Mouse (Mus musculus): Measurements from ENCODE around the gene Eomes. TPM values are rescaled to one million over a fixed set of nuclear protein-coding genes. Genes with fewer than 3 reads are reported as not detected.
A peak's percentile ranks its signal among the peaks of the same experiment; 100 is the strongest.

The Eomes gene
- polyA plus RNA-seq (2015; fragmentation: Nextera tagmentation; extraction: Ambion mirVana), result 0.43 and 0.65 TPM in 2 replicates

GRCm38 (mm10) chr9:118477961-118478360 is at the start of gene Eomes:
TSS of gene Eomes (plus strand) at chr9:118478212.
- Histone ChIP-seq H3K4me3 (peak within 1 kb of the TSS; percentile 34), H3K9ac (peak within 1 kb of the TSS; percentile 40; the same call in 1 of the 2 replicates), H3K27ac (no peak within 1 kb of the TSS), H3K27me3 (peaks cover 91% of the 10 kb centered on the region), H3K36me3 (no peaks in the 10 kb centered on the region), H3K9me3 (no peaks in the 10 kb centered on the region), H3K4me1 (replicated peaks) (peaks cover 33% of the 10 kb centered on the region), H3K4me2 (peak within 1 kb of the TSS; percentile 53)
- no peak for ATAC-seq (ENCODE audit: low FRiP score)
- WGBS, result under 1% methylated on average over 9 of the region's 9 CpGs

DNA sequence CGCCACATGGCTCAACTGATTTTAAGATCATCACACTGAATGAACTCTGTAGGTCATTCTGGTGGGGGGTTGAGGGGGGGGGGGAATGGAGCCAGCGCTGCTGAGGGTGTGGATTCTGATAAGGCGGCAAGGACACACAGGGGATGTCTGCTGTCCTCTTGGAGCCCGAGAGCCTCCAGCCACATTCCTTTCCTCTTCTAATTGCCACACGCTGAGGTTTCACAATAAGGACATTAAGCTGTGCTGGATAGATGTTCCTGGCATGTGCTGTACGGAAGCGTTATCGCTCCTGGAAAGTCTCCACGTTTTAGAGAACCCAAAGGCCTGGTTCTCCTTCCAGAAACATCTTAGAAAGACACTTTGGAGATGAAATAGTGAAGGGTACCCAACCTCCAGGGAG is 33.2 kb upstream of the Eomes start:
- H3K9ac ChIP-seq, result no peak overlapping the region
- H3K36me3 ChIP-seq, result no peaks in the 10 kb centered on the region
- ATAC-seq (ENCODE audit: low FRiP score), result no peak
- WGBS, result 44% methylated on average over 9 of the region's 9 CpGs
- H3K27me3 ChIP-seq, result 0 out of 2 replicates have a peak, but pooled peaks cover 3% of the 10 kb centered on the region
- no peak overlapping the region for H3K4me3 ChIP-seq
- H3K4me2 ChIP-seq, result no peak overlapping the region
- H3K9me3 ChIP-seq, result no peaks in the 10 kb centered on the region
- no peak overlapping the region for H3K27ac ChIP-seq
- no peaks in the 10 kb centered on the region for H3K4me1 ChIP-seq (replicated peaks)

DNA sequence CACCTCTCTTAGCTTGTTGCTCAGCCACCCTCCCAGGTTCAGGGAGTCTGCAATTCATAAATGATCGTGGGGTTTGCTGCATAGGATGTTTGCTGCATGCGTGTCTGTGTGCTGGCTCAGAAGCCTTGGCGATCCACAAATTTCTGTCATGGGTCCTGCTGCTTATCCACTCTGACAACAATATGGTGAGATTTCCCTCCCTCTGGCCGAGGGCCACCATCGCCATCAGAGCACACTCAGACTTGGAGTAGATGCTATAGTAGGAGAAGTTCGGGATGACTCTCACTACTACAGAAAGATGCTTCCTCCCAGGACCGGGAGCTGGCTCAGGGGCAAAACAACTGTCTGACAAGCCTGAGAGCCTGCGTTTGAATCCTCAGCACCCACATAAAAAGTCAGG is 28.7 kb upstream of the Eomes start:
- WGBS, result 87% methylated on average over 8 of the region's 8 CpGs
- Histone ChIP-seq H3K27ac (no peak overlapping the region), H3K4me3 (no peak overlapping the region), H3K27me3 (0 out of 2 replicates have a peak, but pooled peaks cover 3% of the 10 kb centered on the region), H3K4me2 (no peak overlapping the region), H3K4me1 (replicated peaks) (no peaks in the 10 kb centered on the region), H3K9ac (no peak overlapping the region), H3K36me3 (no peaks in the 10 kb centered on the region), H3K9me3 (no peaks in the 10 kb centered on the region)
- ATAC-seq (ENCODE audit: low FRiP score), result no peak

DNA sequence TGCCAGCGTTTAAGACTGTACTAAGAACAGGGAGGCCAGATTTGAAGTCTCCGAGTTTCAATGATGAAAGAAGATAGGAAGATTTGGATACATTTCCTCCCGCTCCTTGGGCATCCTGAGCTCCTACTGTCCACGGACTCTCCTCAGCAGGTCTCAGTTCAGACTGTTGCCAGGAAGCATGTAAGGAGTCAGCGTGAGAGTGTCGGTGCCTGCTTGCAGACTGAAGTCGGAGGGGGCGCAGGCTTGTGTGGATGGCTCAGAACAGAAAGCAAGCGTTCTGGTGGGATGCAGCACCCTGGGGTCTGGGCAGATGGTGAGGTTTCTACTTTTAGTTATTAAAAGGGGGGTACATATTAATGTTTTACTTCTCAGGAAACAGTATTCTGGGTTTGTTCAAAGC is 24.6 kb upstream of the Eomes start:
- Histone ChIP-seq H3K4me2 (no peak overlapping the region), H3K9ac (no peak overlapping the region), H3K27me3 (0 out of 2 replicates have a peak, but pooled peaks cover 2% of the 10 kb centered on the region), H3K36me3 (no peaks in the 10 kb centered on the region), H3K4me3 (no peak overlapping the region), H3K27ac (no peak overlapping the region), H3K9me3 (no peaks in the 10 kb centered on the region), H3K4me1 (replicated peaks) (peaks cover 7% of the 10 kb centered on the region)
- ATAC-seq (ENCODE audit: low FRiP score), result no peak
- 50% methylated on average over 9 of the region's 9 CpGs for WGBS

DNA sequence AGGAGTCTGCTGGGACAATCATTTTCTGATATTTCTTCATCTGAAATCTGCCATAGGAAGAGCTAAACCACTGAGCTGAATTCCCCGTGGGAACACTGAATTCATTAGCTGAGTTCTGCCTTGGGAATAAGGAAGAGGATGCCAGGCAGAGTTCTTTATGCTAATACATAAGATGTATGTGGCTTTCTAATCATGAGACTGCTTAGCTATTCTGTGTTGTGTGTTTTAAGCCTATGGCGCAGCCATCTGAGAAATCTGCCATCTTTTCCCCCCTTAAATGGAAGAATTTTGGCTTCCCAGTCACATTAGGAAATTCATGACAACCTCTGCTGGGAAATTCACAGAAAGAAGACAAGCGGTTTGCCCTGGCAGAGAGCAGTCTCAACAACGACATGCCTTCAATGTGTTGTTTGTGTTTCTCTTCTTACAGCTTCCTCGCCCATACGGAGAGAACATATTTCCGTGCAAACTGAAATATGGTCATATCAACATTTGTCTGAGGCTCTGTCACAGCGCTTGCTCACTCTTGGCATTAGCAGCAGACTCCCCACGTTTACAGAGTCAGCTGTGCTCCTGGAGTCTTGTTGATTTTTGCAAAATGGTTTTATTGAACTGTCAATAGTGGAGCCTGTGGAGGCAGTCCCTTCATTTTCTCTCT is 22.7 kb upstream of the Eomes start:
- WGBS, result 71% methylated on average over 9 of the region's 9 CpGs
- H3K36me3 ChIP-seq, result no peaks in the 10 kb centered on the region
- peaks cover 7% of the 10 kb centered on the region for H3K4me1 ChIP-seq (replicated peaks)
- no peak for ATAC-seq (ENCODE audit: low FRiP score)
- no peak overlapping the region for H3K27ac ChIP-seq
- 0 out of 2 replicates have a peak, but pooled peaks cover 2% of the 10 kb centered on the region for H3K27me3 ChIP-seq
- H3K4me2 ChIP-seq, result no peak overlapping the region
- H3K9ac ChIP-seq, result no peak overlapping the region
- H3K4me3 ChIP-seq, result no peak overlapping the region
- no peaks in the 10 kb centered on the region for H3K9me3 ChIP-seq

DNA sequence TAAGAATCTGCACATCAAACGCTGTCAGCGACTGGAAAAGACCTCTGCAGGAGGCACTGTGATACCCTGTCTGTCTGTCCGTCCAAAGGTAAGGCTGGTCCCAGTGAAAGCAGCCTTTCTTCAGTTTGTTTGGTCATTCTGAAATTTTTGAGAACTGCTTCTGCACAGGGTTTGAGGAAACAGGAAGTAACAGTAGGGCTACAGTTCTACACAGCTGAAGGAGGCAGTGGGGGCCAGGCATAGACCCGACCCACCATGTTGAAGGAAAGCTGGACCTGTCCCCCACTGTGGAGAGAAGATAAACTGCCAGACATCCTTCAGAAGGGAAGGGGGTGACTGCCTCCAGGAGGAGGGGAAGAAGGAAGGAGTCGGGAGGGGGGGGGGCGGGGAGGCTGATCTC is 21.6 kb upstream of the Eomes start:
- 37% methylated on average over 6 of the region's 6 CpGs for WGBS
- peaks cover 7% of the 10 kb centered on the region for H3K4me1 ChIP-seq (replicated peaks)
- no peaks in the 10 kb centered on the region for H3K9me3 ChIP-seq
- H3K27me3 ChIP-seq, result 0 out of 2 replicates have a peak, but pooled peaks cover 2% of the 10 kb centered on the region
- H3K4me2 ChIP-seq, result no peak overlapping the region
- H3K27ac ChIP-seq, result no peak overlapping the region
- no peaks in the 10 kb centered on the region for H3K36me3 ChIP-seq
- no peak overlapping the region for H3K9ac ChIP-seq
- no peak overlapping the region for H3K4me3 ChIP-seq
- ATAC-seq (ENCODE audit: low FRiP score), result no peak

GRCm38 (mm10) chr9:118458039-118458438 is 20.0 kb upstream of the Eomes start:
- 0 out of 2 replicates have a peak, but pooled peaks cover 2% of the 10 kb centered on the region for H3K27me3 ChIP-seq
- H3K9ac ChIP-seq, result no peak overlapping the region
- H3K4me3 ChIP-seq, result no peak overlapping the region
- no peaks in the 10 kb centered on the region for H3K9me3 ChIP-seq
- H3K4me1 ChIP-seq (replicated peaks), result peaks cover 7% of the 10 kb centered on the region
- ATAC-seq (ENCODE audit: low FRiP score), result no peak
- no peaks in the 10 kb centered on the region for H3K36me3 ChIP-seq
- WGBS, result 28% methylated on average over 5 of the region's 5 CpGs
- H3K27ac ChIP-seq, result no peak overlapping the region
- no peak overlapping the region for H3K4me2 ChIP-seq

GRCm38 (mm10) chr9:118464031-118464430 is 14.0 kb upstream of the Eomes start:
- no peak overlapping the region for H3K27ac ChIP-seq
- 69% methylated on average over 1 of the region's 1 CpGs for WGBS

GRCm38 (mm10) chr9:118468301-118468700 is 9.7 kb upstream of the Eomes start:
- Histone ChIP-seq H3K4me2 (no peak overlapping the region), H3K9ac (no peak overlapping the region), H3K4me3 (no peak overlapping the region), H3K9me3 (no peaks in the 10 kb centered on the region), H3K27me3 (peaks cover 71% of the 10 kb centered on the region), H3K4me1 (replicated peaks) (0 out of 2 replicates have a peak, but pooled peaks cover 9% of the 10 kb centered on the region), H3K27ac (no peak overlapping the region), H3K36me3 (no peaks in the 10 kb centered on the region)
- ATAC-seq (ENCODE audit: low FRiP score), result no peak
- 2% methylated on average over 14 of the region's 14 CpGs for WGBS

More at GRCm38 (mm10) chr9:118464031-118464430, 14.0 kb upstream of the Eomes start:
- no peak for ATAC-seq (ENCODE audit: low FRiP score)
- no peak overlapping the region for H3K9ac ChIP-seq
- no peaks in the 10 kb centered on the region for H3K36me3 ChIP-seq
- no peaks in the 10 kb centered on the region for H3K9me3 ChIP-seq
- no peak overlapping the region for H3K4me2 ChIP-seq
- 0 out of 2 replicates have a peak, but pooled peaks cover 4% of the 10 kb centered on the region for H3K4me1 ChIP-seq (replicated peaks)
- peaks cover 30% of the 10 kb centered on the region for H3K27me3 ChIP-seq
- H3K4me3 ChIP-seq, result no peak overlapping the region

- H3K27me3 ChIP-seq, result peaks cover 75% of the 10 kb centered on the region
- H3K4me3 ChIP-seq, result no peak overlapping the region
- H3K9ac ChIP-seq, result no peak overlapping the region
- H3K4me2 ChIP-seq, result no peak overlapping the region
- WGBS, result 15% methylated on average over 16 of the region's 16 CpGs
- no peak overlapping the region for H3K27ac ChIP-seq
- no peaks in the 10 kb centered on the region for H3K9me3 ChIP-seq
- no peaks in the 10 kb centered on the region for H3K36me3 ChIP-seq
- 0 out of 2 replicates have a peak, but pooled peaks cover 9% of the 10 kb centered on the region for H3K4me1 ChIP-seq (replicated peaks)
- no peak for ATAC-seq (ENCODE audit: low FRiP score)
These were observed 8.7 kb upstream of the Eomes start for GRCm38 (mm10) chr9:118469272-118469671.

DNA sequence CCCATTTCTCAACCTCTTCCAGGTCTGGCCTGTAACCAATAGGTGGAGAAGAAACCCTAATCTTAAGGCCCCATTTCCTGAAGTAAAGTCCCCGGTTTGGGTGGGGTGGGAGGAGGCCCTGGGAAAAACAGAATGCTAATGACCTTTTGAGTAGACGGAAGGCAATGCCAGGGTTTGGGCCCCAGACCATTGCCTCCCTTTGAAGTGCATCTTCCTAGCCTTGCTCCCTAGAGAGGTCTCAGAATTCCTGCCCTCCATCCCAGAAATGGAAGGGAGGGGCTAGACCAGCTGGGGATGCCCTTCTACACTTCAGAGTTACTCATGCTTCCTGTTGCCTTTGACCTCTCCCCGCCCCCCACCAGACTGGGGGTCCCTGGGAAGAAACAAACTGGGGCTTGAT is 6.7 kb upstream of the Eomes start:
- Histone ChIP-seq H3K4me1 (replicated peaks) (peaks cover 12% of the 10 kb centered on the region; the same call in 1 of the 2 replicates), H3K27me3 (peaks cover 86% of the 10 kb centered on the region), H3K4me2 (no peak overlapping the region), H3K4me3 (no peak overlapping the region), H3K36me3 (no peaks in the 10 kb centered on the region), H3K9ac (no peak overlapping the region), H3K9me3 (no peaks in the 10 kb centered on the region), H3K27ac (no peak overlapping the region)
- ATAC-seq (ENCODE audit: low FRiP score), result no peak
- 13% methylated on average over 3 of the region's 3 CpGs for WGBS

DNA sequence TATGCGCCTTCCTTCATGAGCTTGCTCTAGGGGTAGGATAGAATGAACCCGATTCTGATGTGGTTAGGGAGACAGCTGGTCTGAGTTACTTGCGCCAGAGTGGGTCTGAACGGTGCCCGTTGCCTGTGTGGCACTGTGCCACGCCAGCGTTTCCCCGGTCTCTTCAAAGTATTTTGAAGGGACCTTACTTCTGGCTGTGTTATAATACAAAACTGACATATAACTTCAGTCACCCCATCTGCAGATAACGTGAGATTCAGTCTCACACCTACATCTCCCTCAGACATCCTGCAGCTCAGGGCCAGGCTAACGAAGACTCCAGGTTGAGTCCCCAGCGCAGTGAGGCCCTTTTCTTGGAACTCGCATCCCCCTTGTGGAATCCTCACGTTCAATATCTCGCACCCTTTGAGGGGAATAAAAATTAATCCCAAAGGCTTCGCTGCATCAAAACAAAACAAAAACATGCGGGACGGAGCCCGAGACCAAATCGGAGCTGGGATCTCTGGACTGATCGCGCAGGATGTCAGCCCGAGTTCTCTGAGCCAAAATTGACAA is 1.7 kb upstream of the Eomes start:
- H3K27me3 ChIP-seq, result peaks cover 91% of the 10 kb centered on the region
- ATAC-seq (ENCODE audit: low FRiP score), result no peak
- 1% methylated on average over 22 of the region's 22 CpGs for WGBS
- H3K9ac ChIP-seq, result no peak overlapping the region
- no peaks in the 10 kb centered on the region for H3K9me3 ChIP-seq
- peaks cover 33% of the 10 kb centered on the region for H3K4me1 ChIP-seq (replicated peaks)
- H3K27ac ChIP-seq, result no peak overlapping the region
- no peaks in the 10 kb centered on the region for H3K36me3 ChIP-seq
- peak overlapping the region; percentile 18 for H3K4me3 ChIP-seq
- peak overlapping the region; percentile 53 for H3K4me2 ChIP-seq

Data from hindbrain, embryonic 13.5 days (tissue).